Mouse (Mus musculus) G1E (cell line): ENCODE measurements around the gene Prr9.

ENCODE experiments used
- CTCF ChIP-seq: IDR thresholded peaks from 2 replicates; pipeline ENCODE4 v1.5.1; 2012; ENCODE audit warnings: low read depth, low read length, inconsistent platforms, mixed read lengths
- POLR2AphosphoS5 ChIP-seq: IDR thresholded peaks from 2 replicates; pipeline ENCODE4 v1.6.1; 2012; ENCODE audit warnings: low read depth, low read length, inconsistent platforms; ENCODE audit not compliant: insufficient replicate concordance
- TAL1 ChIP-seq: conservative IDR thresholded peaks from 2 replicates; pipeline ENCODE4 v1.6.1; 2012; ENCODE audit warnings: low read depth, low read length, inconsistent platforms, mixed read lengths

GRCm38 (mm10) chr3:92147420-92147819, 23.7 kb upstream of the Prr9 start:
- TF ChIP-seq TAL1 (no peak), CTCF (no peak), POLR2AphosphoS5 (no peak)
